Mouse (Mus musculus): Measurements from ENCODE around the gene Mast4.
A peak's percentile ranks its signal among the peaks of the same experiment; 100 is the strongest.

DNA sequence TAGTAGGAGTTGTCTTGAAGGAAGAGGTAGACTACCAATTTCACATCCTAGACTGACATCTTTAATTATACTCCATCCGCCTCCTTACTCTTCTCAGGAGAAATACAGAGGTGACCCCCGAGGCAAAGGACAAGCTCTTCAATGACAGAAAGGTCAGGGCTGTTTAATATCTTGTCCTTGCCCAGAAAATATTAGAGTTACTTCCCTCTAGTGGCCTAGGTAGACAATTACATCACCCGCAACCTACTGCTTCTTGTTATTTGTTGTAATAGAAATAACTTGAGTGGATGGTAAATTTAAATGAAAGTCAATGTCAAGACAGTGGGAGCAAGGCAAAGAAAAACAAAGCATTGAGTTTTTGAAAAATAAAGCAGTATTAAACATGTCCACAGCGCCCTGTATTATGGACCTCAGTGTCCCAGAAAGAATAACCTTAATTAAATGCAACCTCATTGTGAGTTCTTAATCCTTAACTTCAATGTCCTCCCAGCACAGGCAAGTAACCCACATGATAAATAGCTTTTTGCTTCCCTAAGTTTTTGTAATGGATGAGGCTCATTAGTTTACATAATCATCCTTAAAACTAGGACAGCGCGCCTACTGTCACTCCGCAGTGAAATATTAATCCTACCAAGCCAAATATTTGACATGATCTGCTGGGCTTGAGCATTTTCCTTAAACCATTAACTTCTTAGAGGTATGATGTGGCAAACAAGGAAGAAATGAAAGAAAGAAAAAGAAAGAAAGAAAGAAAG is 408.3 kb downstream of the Mast4 start:
- TF ChIP-seq CTCF (IDR thresholded peaks at IDR 0.05; ENCODE audit: low read depth) (peak; percentile 12; the same call in 1 of the 2 replicates), EP300 (IDR thresholded peaks at IDR 0.05; ENCODE audit: low read depth) (no peak)

Data from liver, embryonic 14.5 days (tissue).